In genomic region chr2:119799961-119800550, GRCm38 (mm10) we compare ENCODE assay signal across 8 mouse cellular contexts. TPM values are rescaled to one million over a fixed set of nuclear protein-coding genes. Genes with fewer than 3 reads are reported as not detected.
DNase-seq lines count a peak whose midpoint lies in the region; ATAC-seq and TF ChIP-seq lines count a peak whose summit lies in the region.

No protein-coding gene starts in this region.

- TF ChIP-seq POLR2A in cerebellum, adult 2 months (IDR thresholded peaks at IDR 0.05; ENCODE audit: borderline replicate concordance, insufficient read depth, low read length), result no peak

- ATAC-seq in hindbrain, embryonic 13.5 days (ENCODE audit: low FRiP score), result peak; percentile 8; the same call in 1 of the 2 replicates
- peak; percentile 33; the same call in 1 of the 2 replicates for ATAC-seq in lung, postnatal 0 days

- no peaks in the 10 kb centered on the region for H3K27me3 ChIP-seq in cerebellum, adult 2 months (ENCODE audit: control insufficient read depth, insufficient read depth, low read length)
- H3K27me3 ChIP-seq in hindbrain, embryonic 13.5 days, result peaks cover 40% of the 10 kb centered on the region
- no peaks in the 10 kb centered on the region for H3K27me3 ChIP-seq in lung, postnatal 0 days (replicated peaks; ENCODE audit: insufficient read depth, low read length)

- under 1% methylated on average over 27 of the region's 27 CpGs for WGBS in cerebellum, adult 2 months
- under 1% methylated on average over 18 of the region's 27 CpGs for WGBS in hindbrain, embryonic 13.5 days
- WGBS in lung, postnatal 0 days, result under 1% methylated on average over 25 of the region's 27 CpGs

- peak overlapping the region; percentile 96 for H3K4me2 ChIP-seq in hindbrain, embryonic 13.5 days
- H3K4me2 ChIP-seq in lung, postnatal 0 days (replicated peaks; ENCODE audit: low read depth, low read length), result peak overlapping the region; percentile 100

- H3K9me3 ChIP-seq in hindbrain, embryonic 13.5 days, result no peaks in the 10 kb centered on the region
- H3K9me3 ChIP-seq in lung, postnatal 0 days (ENCODE audit: low read length), result no peaks in the 10 kb centered on the region

- H3K27ac ChIP-seq in cerebellum, adult 2 months (ENCODE audit: insufficient read depth, low read length), result peak overlapping the region; percentile 94
- peak overlapping the region; percentile 52 for H3K27ac ChIP-seq in hindbrain, embryonic 13.5 days
- H3K27ac ChIP-seq in lung, postnatal 0 days (ENCODE audit: low read length), result 0 out of 2 replicates have a peak overlapping the region, but pooled peaks have one; percentile 26

- no peak for TF ChIP-seq EP300 in lung, postnatal 0 days (IDR thresholded peaks at IDR 0.05)

- H3K36me3 ChIP-seq in hindbrain, embryonic 13.5 days, result no peaks in the 10 kb centered on the region
- H3K36me3 ChIP-seq in lung, postnatal 0 days (ENCODE audit: insufficient read depth, low read length), result no peaks in the 10 kb centered on the region

- peak overlapping the region; percentile 100 for H3K4me3 ChIP-seq in cerebellum, adult 2 months (replicated peaks; ENCODE audit: insufficient read depth, low read depth, low read length)
- peak overlapping the region; percentile 80 for H3K4me3 ChIP-seq in hindbrain, embryonic 13.5 days
- peak overlapping the region; percentile 69 for H3K4me3 ChIP-seq in lung, postnatal 0 days (ENCODE audit: low read depth, low read length)

- DNase-seq in cerebellum, adult 2 months, result peak in 1 of 2 experiments; percentile 75
- no peak for DNase-seq in cerebellum, adult 8-10 months
- peak; percentile 10 to 20 for DNase-seq in urinary bladder, postnatal 36 days (ENCODE audit: low spot score in 2 of 2)
- DNase-seq in urinary bladder, postnatal 4 days (ENCODE audit: low spot score in 2 of 2), result no peak
- peak; percentile 25 for DNase-seq in lung, postnatal 0 days (ENCODE audit: low spot score)
- DNase-seq in thymus, adult 18-20 months, result peak; percentile 11 to 21
- no peak for DNase-seq in gastrocnemius, postnatal 4 days (ENCODE audit: low spot score in 2 of 2)

- H3K4me1 ChIP-seq in cerebellum, adult 2 months (ENCODE audit: control insufficient read depth, insufficient read depth, low read length), result peaks cover 41% of the 10 kb centered on the region
- H3K4me1 ChIP-seq in hindbrain, embryonic 13.5 days (replicated peaks), result peaks cover 62% of the 10 kb centered on the region
- no peaks in the 10 kb centered on the region; the same call in 1 of the 2 replicates for H3K4me1 ChIP-seq in lung, postnatal 0 days (ENCODE audit: insufficient read depth, low read depth, low read length)

- peak overlapping the region; percentile 93 for H3K9ac ChIP-seq in hindbrain, embryonic 13.5 days
- peak overlapping the region; percentile 34 for H3K9ac ChIP-seq in lung, postnatal 0 days (replicated peaks; ENCODE audit: low read depth)

- TF ChIP-seq CTCF in cerebellum, adult 2 months (IDR thresholded peaks at IDR 0.05; ENCODE audit: borderline replicate concordance, insufficient read depth, low read depth, low read length), result no peak
- TF ChIP-seq CTCF in lung, postnatal 0 days (IDR thresholded peaks at IDR 0.05), result no peak

RNA-seq across cellular contexts. Expression of gene Tyro3, which starts 2.5 kb away (rescaled TPM):
- polyA plus RNA-seq in cerebellum, adult 2 months (2012; rRNA removed), result 150 and 154 TPM in 2 replicates
- polyA plus RNA-seq in hindbrain, embryonic 13.5 days (2015; fragmentation: Nextera tagmentation; extraction: Ambion mirVana), result 19.4 and 20.0 TPM in 2 replicates
- polyA plus RNA-seq in lung, postnatal 0 days (2015; fragmentation: Nextera tagmentation; extraction: Ambion mirVana), result 7.3 and 7.9 TPM in 2 replicates
- total RNA-seq in gastrocnemius, postnatal 4 days (2021), result 1 to 10 TPM; 8.8 to 9.7 TPM

RNA-seq across cellular contexts. Expression of gene Rpap1, which starts 12.7 kb away (rescaled TPM):
- polyA plus RNA-seq in cerebellum, adult 2 months (2012; rRNA removed), result 15.9 and 17.5 TPM in 2 replicates
- 22.2 and 22.6 TPM in 2 replicates for polyA plus RNA-seq in hindbrain, embryonic 13.5 days (2015; fragmentation: Nextera tagmentation; extraction: Ambion mirVana)
- polyA plus RNA-seq in lung, postnatal 0 days (2015; fragmentation: Nextera tagmentation; extraction: Ambion mirVana), result 10.0 and 11.0 TPM in 2 replicates
- 10 to 100 TPM; 18.3 to 19.9 TPM for total RNA-seq in gastrocnemius, postnatal 4 days (2021)

RNA-seq across cellular contexts. Expression of gene Ltk, which starts 39.8 kb away (rescaled TPM):
- polyA plus RNA-seq in cerebellum, adult 2 months (2012; rRNA removed), result 16.5 and 19.1 TPM in 2 replicates
- polyA plus RNA-seq in hindbrain, embryonic 13.5 days (2015; fragmentation: Nextera tagmentation; extraction: Ambion mirVana), result 0.91 and 1.4 TPM in 2 replicates
- polyA plus RNA-seq in lung, postnatal 0 days (2015; fragmentation: Nextera tagmentation; extraction: Ambion mirVana), result 0.79 and 1.3 TPM in 2 replicates
- total RNA-seq in gastrocnemius, postnatal 4 days (2021), result not detected

RNA-seq across cellular contexts. Expression of gene Itpka, which starts 57.9 kb away (rescaled TPM):
- polyA plus RNA-seq in cerebellum, adult 2 months (2012; rRNA removed), result 65.2 and 78.5 TPM in 2 replicates
- polyA plus RNA-seq in hindbrain, embryonic 13.5 days (2015; fragmentation: Nextera tagmentation; extraction: Ambion mirVana), result 0.17 and 0.21 TPM in 2 replicates
- 6.5 and 6.6 TPM in 2 replicates for polyA plus RNA-seq in lung, postnatal 0 days (2015; fragmentation: Nextera tagmentation; extraction: Ambion mirVana)
- under 1 TPM; 0.29 to 0.34 TPM for total RNA-seq in gastrocnemius, postnatal 4 days (2021)

Comparison
In these comparisons a context has a peak if more than half of its experiments do, and no peak if none do; other contexts are left out.
1. DNase-seq: peak in urinary bladder, postnatal 36 days (2 of 2), lung, postnatal 0 days (single experiment) and thymus, adult 18-20 months (2 of 2); none in cerebellum, adult 8-10 months (single experiment), urinary bladder, postnatal 4 days (0 of 2) and gastrocnemius, postnatal 4 days (0 of 2).
2. H3K27ac ChIP-seq: peak in every context shown above with its lines; median percentile 94 in cerebellum, adult 2 months; 52 in hindbrain, embryonic 13.5 days; 26 in lung, postnatal 0 days.
3. Peak in every context shown above with its lines, with median percentiles within 50 percentile points of each other: H3K4me3 ChIP-seq.